Mouse (Mus musculus) gastrocnemius, postnatal 25 days (tissue): ENCODE data around the gene P2ry14. TPM values are rescaled to one million over a fixed set of nuclear protein-coding genes. Genes with fewer than 3 reads are reported as not detected.

Experiments used
- DNase-seq: peaks from one replicate; pipeline ENCODE4 v3.0.0; 2022
- long read RNA-seq, 2 experiments: library from polyadenylated mRNA; stranded (forward); transcript quantifications; one replicate each; pipeline ENCODE4 v2.0.0; 2021
- total RNA-seq, 2 experiments: library from RNA; stranded (reverse); gene quantifications; 1 replicate in 1 of 2; 2 replicates in 1 of 2; pipeline ENCODE4 v1.2.3; 2021

P2ry14 gene
- 1 to 10 TPM; 1.3 to 2.1 TPM for total RNA-seq
- long read RNA-seq, experiment 1, result 0 reads
- long read RNA-seq, experiment 2, partial matches to known transcripts, result 0 of 3 reads
- long read RNA-seq, experiment 2, other reads (novel, unspliced or antisense), result 0 of 3 reads

DNA sequence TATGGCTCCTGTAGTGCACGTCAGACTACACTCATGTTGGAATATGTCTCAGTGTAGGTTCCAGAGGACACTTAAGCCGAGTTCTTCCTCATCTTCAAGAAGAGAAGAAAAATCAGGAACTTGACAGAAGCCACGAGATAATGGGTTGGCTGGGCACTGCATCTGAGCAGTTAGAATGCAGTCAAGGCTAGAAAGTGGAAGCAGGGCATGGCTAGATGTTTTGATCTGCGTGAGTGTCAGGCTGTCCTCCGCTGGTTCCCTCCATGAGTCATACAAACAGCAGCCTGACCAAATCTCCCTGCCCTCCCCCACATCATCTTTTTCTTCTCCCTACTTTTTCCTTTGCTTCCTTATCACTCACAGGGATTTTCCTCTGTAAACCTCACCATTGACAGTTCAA lies at the start of gene P2ry14:
Gene P2ry14, minus strand, starts transcription at position 195 of the 400 bp plus-strand sequence.
- no peak for DNase-seq

DNA sequence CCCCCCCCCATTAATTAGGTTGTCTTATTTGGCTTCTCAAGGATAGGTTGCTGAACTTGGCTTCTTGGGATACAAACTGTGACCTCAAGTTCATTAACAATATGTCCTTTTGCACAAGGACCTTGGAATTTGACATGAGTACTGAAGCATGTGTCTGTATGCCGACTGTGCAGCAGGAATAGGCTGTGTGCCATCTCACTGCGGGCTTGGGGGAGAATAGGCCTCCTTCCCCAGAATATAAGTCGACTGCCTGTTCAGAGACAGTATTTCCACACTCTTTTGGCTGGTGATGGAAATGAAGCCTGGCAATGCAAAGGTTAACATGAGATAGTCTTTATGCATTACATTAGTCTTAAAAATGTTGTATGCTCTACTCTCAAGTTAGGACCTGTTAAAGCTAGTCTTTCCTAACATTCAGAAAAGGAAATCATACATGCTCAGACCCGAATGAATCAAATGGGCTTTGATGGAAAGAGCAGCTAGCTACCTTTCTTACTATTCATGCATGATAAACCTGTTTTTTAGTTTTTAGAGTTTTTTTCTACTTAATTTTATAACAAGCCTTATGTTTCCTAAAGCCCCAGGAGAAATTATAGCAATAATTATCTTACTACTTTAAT lies 44.0 kb upstream of the P2ry14 start:
- no peak for DNase-seq

DNA sequence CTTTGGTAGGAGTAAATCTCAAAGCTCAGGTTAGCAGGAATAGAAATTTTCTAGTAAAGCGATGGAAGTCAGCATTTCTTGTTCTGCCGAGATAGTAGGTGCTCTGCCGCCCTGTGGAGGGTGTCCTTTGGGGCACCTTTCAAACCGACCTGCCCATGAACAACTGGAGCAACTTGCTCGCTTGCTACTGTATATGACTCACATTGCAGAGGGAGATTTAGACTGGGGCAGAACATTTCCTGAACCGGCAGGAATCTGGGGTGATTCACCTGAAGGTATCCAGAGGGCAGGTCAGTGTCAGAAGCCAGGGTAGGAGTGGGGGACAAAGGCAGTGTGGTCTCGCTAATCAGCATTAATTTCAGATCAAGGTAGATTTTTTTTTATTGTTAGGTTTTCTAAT lies 41.5 kb upstream of the P2ry14 start, which contains the start of gene Gpr87:
Gene Gpr87, minus strand, starts transcription at position 167 of the 400 bp plus-strand sequence.
- no peak for DNase-seq

DNA sequence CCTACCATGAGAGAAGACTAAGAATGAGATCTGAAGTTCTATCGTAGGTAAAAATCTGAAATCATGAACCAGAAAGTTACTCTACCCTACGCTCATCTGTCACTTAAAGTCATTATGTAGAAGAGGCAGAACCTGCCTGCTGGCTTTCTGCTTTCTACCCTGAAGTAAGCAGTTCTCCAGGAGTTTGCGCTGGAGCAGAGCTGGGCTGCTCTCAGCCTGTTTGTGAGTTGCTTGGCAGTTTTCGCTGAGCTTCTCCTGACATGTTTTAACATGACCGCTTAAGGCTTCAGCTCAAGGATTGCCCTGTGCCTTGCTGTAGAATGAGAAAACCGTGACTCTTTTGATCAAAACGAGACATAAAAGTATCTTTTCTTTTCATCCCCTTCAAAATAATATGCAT lies 40.7 kb upstream of the P2ry14 start:
- DNase-seq, result no peak

DNA sequence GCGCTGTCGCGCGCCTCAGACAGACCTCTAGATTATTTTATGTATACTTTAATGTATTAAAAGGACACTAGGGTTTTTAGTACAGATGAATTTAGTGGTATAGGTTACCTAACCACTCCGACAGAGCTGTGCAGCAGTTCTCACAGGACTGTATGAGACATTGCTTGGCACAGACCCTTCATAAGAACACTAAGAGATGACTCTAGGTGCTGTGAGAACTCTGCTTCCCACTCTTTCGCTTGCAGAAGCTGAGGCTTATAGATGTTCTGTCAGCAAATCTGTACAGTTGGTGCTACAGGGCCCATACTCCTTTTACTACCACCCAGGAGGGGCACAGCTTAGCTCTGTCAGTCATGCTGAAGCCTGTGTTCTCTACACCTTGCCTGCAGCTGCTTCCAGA lies 38.3 kb upstream of the P2ry14 start:
- no peak for DNase-seq

DNA sequence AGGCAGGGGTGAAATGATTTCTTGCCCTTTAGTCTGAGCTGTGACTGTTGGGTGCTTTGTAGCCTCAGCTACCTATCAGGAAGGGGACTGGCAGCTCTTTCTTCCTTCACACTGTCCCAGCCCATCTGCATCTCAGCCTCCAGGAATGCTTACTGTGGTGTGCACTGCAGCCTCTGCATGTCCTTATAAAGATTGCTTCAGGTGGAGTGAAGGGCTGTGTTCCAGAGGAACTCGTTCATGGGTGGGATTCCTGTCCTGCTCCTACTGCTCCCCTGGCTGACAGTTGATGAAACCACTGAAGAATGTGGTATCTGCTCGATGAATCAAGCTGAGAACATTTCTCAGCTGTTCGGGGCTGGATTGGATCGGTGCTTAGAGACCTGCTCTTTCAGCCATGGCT lies 33.9 kb upstream of the P2ry14 start:
- no peak for DNase-seq

DNA sequence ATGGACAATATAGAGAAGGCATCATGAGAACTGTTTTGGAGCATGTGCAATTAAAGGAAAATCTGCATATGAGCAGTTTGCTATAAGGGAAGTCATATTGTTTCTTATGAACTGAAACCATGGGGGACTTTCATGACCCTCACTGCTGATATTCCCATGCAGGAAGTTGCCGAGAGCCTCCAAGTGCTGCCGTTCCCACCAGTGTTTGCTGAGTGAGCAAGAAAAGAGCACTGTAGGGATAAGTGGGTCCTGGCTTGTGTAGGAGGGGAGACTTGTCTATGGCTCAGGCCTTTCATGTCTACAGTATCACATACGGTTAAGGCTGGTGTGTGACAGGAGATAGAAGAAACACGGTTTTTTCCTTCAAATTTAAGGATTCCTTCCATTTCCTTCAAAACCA lies 32.2 kb upstream of the P2ry14 start:
- no peak for DNase-seq

DNA sequence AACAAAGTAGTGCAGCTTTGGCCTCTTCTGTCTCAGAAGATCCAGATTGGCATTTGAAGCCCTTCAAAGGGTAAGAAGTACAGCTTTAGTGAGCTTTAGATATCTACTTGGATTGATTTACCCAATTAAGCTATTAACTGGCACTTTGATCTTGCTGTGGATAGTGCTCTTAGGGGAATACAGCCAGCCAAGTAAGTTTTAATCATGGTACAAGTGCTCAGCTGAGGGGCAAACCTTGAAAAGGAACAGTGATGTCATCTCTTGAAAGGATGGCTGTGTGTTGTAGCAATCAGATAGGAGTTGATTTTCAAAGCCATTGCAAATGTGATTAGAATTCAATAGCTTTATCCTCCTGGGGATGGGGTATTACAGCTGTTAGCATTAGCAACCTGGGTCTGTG lies 28.7 kb upstream of the P2ry14 start:
- no peak for DNase-seq

DNA sequence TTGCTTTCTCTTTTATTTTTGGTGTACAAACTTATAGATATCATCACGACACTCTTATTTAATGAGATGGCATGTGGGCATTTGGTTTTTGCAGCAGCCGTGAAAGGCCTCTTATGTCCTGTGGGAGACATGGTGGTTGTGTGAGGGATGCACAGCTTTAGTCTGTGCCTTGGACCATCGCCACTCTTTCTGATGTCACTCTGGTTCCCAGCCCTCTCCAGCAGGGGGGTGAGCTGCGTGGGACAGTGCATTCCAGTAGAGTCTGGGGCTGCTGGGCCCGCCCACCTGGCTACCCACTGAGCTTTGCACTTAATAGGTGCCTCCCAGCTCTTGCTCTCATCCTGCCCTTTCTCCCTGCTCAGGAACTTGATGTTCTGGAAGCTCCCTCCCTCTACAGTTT lies 27.7 kb upstream of the P2ry14 start:
- no peak for DNase-seq

DNA sequence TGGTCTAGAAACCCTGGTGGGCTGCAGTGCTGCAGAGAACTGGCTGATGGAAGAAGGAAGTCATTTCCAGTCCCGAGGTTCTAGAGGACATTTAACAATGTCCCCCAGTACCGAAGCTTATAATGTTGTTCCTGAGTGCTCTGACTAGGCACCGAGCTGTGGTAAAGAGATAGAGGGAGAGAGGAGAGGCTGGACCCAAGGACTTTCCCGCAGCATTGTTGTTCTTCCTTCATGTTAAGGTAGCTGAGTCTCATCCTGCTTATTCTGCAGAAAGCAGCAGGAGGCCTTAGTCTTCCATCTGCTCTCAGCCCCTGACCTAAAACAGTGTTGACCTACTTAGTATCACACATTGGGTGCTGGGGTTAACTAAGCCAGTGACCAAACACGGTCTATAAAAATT lies 23.5 kb upstream of the P2ry14 start:
- DNase-seq, result no peak

DNA sequence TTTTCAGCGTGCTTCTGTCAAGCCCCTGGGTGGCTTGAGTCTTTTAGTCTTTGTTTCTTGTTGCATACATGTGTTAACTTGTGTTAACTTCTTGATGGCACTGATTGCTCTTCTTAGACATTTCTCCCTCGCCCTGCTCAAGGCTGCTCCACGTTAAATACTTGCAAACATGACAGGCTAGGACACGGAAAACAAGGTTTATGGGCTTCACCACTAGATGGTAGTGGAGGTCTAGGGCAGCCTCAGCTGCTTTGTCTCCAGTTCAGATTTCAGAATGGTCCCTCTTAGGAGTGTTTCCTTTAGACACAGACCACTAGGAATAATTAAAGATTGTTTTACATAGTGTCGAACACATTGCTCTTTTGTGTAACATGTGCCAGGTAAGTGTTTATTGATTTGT lies 21.8 kb upstream of the P2ry14 start:
- no peak for DNase-seq

DNA sequence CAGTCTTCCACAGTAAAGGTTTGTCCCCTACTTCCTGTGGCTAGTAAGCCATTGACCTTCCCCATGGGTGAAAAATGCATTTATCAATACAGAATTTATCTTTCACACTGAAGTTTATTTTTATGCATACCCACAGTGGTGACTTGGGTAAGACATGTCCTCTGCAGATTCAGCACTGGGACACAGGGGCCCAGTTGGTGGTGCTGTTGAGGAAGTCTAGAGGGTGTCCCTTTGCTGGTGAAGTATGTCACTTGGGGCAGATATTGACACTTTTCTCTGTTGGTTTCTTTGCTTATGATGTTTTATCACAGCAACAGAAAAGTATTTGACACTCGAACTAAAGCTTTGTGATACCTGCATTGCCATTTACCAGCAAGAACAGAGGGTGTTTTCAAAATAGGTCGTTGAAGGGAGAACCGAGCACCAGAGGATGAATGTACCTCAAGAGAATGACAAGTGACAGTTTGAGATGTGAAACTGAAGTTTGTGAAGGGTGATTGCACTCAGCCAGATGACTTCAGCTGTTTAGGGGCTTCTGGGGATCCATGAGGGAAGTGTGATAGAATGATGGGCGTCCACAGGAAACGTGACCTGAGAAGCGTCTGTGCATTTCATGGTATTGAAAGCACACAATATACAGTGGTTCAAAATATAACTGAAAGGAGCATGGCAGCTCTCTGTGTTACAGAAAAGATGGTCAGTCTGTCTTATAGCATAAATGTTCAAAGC lies 21.2 kb upstream of the P2ry14 start:
- DNase-seq, result no peak

DNA sequence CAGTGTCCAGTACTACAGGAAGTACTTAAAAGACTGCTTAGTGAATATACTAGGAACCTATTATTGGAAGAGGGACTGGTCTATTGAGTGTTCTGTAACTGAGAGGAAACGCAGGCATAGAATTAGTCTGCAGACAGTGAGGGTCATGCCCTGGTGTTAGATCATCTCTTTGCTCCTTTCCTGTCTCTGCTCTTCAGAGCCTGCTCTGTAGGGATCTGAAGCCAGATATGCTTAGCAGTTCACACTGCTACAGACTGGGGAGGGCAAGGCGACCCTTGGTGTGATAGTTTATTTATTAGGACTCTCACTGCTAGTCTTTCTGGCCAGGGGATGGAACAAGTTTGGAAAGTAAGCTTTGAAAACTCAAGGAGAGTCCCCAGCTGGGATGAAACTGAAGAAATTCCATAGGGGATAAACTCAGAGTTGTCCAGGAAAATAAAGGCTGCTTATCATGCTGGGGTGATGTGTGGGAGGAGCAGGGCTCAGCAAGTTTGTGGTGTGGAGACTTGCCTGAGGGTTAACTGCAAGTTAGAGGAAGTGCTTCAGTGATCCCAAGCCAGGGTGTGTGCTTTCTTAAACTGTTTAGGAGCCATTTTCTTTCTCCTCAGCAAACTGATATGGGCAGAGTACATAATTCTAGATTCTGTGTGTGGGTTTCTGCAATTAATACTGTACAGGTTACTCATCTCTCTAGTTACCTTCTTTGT lies 16.7 kb upstream of the P2ry14 start:
- DNase-seq, result no peak

DNA sequence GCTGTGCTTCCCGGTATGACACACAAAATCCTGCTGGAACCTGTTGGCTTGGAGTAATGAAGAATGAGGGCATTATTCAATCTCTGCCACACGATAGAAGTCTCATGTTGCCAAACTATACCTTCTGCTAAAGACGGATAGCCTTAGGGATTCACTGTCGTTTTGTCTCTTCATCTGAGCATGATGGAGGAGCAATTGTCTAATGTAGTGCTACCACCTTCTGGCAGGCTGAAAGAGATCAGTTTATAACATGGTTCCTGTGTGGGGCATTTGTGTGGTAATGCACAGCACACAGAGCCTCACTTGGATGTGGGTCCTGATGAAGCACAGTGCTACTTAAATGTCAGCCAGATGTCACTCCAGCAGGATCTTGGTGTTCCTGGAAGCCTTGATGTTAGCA lies 15.8 kb upstream of the P2ry14 start:
- DNase-seq, result no peak

DNA sequence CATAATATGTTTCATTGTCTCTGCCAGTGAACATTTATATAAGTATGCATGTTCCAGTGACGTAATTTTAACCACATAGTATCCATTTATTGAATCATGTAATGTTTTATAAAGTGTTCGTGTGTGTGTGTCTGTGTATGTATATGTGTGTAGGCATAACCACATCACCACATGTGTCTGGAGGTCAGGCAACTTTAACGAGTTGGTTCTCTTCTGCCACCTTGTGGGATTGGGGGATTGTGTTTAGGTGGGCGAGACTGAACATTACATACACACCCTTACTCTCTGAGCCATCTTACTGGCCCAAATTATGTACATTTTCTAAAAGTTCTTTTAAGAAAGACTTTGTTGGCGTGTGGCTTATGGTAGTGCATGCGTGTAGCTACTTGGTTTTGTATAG lies 15.1 kb upstream of the P2ry14 start:
- DNase-seq, result no peak

DNA sequence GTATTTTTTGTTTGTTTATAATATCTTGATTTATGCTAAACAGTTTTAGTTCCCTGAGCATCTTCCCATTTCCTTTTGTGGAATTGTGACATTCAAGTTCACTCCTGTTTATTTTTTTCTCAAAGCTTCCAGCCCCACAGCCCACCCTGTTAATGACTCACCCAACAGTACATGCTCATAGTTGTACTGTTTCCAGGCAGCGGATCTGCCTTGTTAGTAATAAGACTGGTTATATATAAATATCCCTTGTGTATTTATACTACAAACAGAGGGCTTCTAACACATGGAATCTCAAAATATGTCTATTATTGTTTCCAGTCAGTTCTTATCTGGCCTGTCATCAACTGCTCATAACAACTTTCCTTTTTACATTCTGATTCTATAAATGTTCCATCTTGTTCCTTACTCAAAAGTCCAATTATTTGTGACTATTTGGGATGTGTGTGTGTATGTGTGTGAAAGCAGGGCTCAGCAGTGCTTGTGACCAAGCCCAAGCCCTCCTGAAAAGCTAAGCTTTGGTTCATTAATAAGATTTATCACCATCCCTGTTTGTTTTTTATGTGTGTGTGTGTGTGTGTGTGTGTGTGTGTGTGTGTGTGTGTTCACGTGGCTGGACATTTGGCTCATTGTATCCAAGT lies 14.1 kb upstream of the P2ry14 start:
- no peak for DNase-seq

DNA sequence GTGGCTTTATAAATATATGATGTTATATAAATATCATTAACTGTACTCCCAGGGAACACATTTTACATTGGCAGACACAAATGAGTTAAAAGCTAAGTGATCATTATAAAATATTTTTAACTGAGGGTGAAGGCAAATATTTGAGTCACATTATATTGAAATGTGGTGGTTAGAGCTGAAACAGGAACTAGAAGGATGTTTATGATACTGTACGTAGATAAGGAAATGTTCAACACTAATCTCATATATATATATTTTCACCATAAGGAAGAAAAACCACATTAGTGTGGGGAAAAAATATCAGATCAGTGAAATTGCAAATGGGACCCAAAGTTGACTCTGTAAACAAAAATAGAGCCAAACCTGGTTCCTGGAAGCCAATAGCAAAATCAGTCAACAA lies 7.0 kb upstream of the P2ry14 start:
- no peak for DNase-seq

DNA sequence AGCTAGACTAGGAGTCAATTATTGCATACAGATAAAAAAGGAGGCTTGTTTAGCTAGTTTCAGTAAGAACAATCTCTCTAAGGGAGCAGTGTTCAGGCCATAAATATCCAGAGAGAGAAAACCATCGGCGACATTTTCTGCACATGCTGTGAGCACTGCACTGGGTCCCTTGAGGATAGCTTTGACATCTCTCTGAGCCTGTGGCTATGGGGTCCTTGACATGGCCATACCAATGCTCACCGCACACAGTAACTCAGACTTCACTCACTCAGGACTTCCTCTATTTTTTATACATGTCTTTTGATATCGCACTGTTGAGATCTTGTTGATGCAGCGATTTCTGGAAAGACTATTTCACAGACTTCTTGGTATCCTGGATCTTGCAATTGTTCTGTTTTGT lies 3.6 kb upstream of the P2ry14 start:
- DNase-seq, result no peak

DNA sequence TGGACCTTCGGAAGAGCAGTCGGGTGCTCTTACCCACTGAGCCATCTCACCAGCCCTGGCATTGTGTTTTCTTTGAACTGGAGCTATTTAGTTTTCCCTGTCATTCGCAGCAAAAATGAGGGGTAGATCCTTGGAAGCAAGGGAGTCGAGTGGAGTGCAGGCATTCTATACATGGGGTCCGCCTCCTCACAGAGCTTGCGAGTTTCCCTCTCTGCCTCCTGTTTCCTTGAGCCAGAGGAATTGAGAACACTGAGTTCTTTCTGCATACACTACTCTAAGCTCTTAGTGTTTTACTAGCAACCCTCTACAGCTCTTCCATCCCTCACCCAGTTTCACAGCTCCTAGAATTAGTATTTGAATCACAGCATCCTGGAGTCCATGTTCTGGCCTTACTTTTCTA lies 2.0 kb upstream of the P2ry14 start:
- DNase-seq, result no peak

DNA sequence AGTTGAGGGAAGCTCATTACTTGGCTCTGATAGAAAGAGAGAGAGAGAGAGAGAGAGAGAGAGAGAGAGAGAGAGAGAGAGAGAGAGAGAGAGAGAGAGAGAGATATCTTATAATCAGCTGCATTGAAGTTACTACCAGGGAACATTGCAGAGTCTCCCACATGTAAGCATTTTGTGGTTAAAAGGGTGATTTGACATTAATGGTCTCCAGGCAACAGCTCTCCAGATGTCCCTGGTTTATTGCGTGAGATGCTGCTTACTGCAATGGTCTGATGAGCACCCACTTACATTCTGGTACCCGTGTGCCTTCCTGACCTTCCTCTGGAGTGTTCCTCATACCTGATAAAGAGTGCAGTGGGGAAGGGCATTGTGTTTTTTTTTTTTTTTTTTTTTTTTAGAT lies 1.5 kb upstream of the P2ry14 start:
- DNase-seq, result no peak

DNA sequence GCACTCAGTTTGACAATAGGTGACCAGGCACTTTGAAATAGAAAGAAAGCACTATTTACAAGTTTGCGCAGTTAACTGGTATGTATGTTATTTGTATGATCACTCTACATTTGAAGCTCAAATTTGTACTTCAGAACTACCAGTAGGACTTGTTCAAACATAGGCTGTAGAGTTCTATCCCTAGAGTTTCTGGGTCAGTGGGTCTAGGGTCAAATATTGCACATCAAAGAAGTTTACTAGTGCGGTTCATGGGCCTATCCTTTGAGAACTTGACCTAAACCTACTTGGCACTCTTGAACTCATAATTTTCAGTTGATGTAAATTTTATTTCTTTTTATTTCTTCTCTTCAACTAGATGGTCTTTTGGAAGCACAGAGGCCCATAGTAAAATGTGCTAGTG lies 2.8 kb downstream of the P2ry14 start:
- DNase-seq, result no peak

DNA sequence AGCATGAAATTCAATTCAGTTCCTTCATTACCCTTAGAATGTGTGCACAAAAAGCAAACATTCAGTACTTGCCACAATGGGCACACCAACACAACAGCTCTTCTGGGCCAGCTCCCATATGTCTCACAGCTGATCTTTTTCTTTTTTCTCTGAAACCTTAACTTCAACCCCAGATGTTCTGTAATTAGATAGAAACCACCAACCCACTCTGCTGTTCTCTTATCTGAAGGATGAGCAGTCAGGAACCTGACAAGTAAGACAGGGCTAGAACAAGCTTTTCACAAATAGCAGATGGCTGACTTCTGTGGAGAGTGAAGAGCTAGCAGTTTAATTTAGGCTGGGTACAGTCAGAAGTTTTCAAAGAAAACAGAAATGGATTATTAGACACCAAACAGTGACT lies 3.8 kb downstream of the P2ry14 start:
- no peak for DNase-seq

DNA sequence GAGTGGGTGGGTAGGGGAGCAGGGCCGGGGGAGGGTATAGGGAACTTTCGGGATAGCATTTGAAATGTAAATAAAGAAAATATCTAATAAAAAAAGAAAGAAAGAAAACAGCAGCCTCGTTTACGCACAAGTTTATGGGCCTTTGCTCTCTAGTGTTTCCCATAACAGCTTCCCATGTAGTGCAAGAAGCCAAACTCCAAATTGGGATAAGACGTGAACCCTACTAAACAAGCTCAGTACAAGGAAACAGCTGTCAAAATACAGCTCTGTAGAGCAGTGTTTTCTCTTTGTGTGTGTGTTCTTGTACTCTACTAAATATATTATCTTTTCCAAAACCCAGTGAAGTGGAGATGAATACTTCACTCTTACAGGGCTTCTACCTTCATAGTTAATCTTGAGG lies 8.2 kb downstream of the P2ry14 start:
- no peak for DNase-seq
